Mouse (Mus musculus) intestine, postnatal 0 days (tissue): ENCODE measurements around the gene Prps1. TPM values are rescaled to one million over a fixed set of nuclear protein-coding genes. Genes with fewer than 3 reads are reported as not detected.

Experiments
- ATAC-seq: fragments of 200-750 bp; cut with Nextera tagmentation; 2 replicates; pipeline ENCODE4 v1.8.0; 2017; ENCODE audit warnings: mild to moderate bottlenecking, moderate TSS enrichment, moderate library complexity
- H3K27ac ChIP-seq: fragments of 300-500 bp; sonication (generic); 2 replicates; pipeline ENCODE4 v1.5.1; 2014; ENCODE audit warnings: mild to moderate bottlenecking, low read depth, low read length, moderate library complexity
- H3K27me3 ChIP-seq: fragments of 300-500 bp; sonication (generic); replicated peaks from 2 replicates; pipeline ENCODE4 v1.6.1; 2014; ENCODE audit warnings: low read length, mixed read lengths; ENCODE audit not compliant: control insufficient read depth, insufficient read depth
- H3K36me3 ChIP-seq: fragments of 300-500 bp; sonication (generic); 2 replicates; pipeline ENCODE4 v1.6.1; 2014; ENCODE audit warnings: mild to moderate bottlenecking, moderate library complexity; ENCODE audit not compliant: control insufficient read depth, insufficient read depth
- H3K4me1 ChIP-seq: fragments of 300-500 bp; sonication (generic); replicated peaks from 2 replicates; pipeline ENCODE4 v1.6.1; 2014; ENCODE audit warnings: antibody characterized with exemption, low read length, mixed read lengths; ENCODE audit not compliant: control insufficient read depth, insufficient read depth
- H3K4me2 ChIP-seq: fragments of 300-500 bp; sonication (generic); replicated peaks from 2 replicates; pipeline ENCODE4 v1.6.1; 2014; ENCODE audit warnings: low read depth, mild to moderate bottlenecking, moderate library complexity
- H3K4me3 ChIP-seq: fragments of 300-500 bp; sonication (generic); 2 replicates; pipeline ENCODE4 v1.5.1; 2014; ENCODE audit warnings: low read depth, low read length
- H3K9ac ChIP-seq: fragments of 300-500 bp; sonication (generic); 2 replicates; pipeline ENCODE4 v1.6.1; 2014; ENCODE audit warnings: mild to moderate bottlenecking, low read depth, low read length
- H3K9me3 ChIP-seq: fragments of 300-500 bp; sonication (generic); 2 replicates; pipeline ENCODE4 v1.6.1; 2016; ENCODE audit warnings: mixed run types; ENCODE audit not compliant: control insufficient read depth
- CTCF ChIP-seq: sonication (generic); IDR thresholded peaks from 2 replicates; pipeline ENCODE4 v1.5.1; 2016; ENCODE audit warnings: low read depth, mild to moderate bottlenecking, control low read depth, antibody characterized with exemption, moderate library complexity
- WGBS: fragments of 180-500 bp; shearing (Covaris S2); extraction: QIAGEN DNeasy Blood & Tissue Kit; methylation state at CpG from one replicate; pipeline ENCODE4 v1.1.7; 2014; 5-methylcytosine and 5-hydroxymethylcytosine counted together
- polyA plus RNA-seq: library from polyadenylated mRNA; unstranded; fragments of >200 nt; fragmentation: Nextera tagmentation; extraction: Ambion mirVana; gene quantifications from 2 replicates; pipeline ENCODE4 v1.2.1, GENCODE M21; 2015

Gene Prps1
- polyA plus RNA-seq, 1 experiment from 2014 or later, result 8.5 TPM

GRCm38 (mm10) chrX:140511687-140512651, 55.6 kb downstream of the Prps1 start:
- no peaks in the 10 kb centered on the region for H3K36me3 ChIP-seq
- H3K9ac ChIP-seq, result no peak overlapping the region
- no peak for TF ChIP-seq CTCF
- no peaks in the 10 kb centered on the region for H3K9me3 ChIP-seq
- 0 out of 2 replicates have a peak overlapping the region, but pooled peaks have one; percentile 9 for H3K4me2 ChIP-seq
- no peaks in the 10 kb centered on the region for H3K4me1 ChIP-seq
- WGBS, result 36% methylated on average over 7 of the region's 7 CpGs
- ATAC-seq, result 0 out of 2 replicates have a peak, but pooled peaks have one; percentile 56
- peak overlapping the region; percentile 21; the same call in 1 of the 2 replicates for H3K27ac ChIP-seq
- H3K27me3 ChIP-seq, result no peaks in the 10 kb centered on the region
- no peak overlapping the region for H3K4me3 ChIP-seq

- no peak; the same call in 1 of the 2 replicates for ATAC-seq
- no peaks in the 10 kb centered on the region for H3K27me3 ChIP-seq
- no peaks in the 10 kb centered on the region for H3K36me3 ChIP-seq
- 66% methylated on average over 2 of the region's 2 CpGs for WGBS
- H3K9ac ChIP-seq, result no peak overlapping the region
- TF ChIP-seq CTCF, result no peak
- no peak overlapping the region for H3K4me2 ChIP-seq
- no peaks in the 10 kb centered on the region for H3K9me3 ChIP-seq
- no peak overlapping the region for H3K4me3 ChIP-seq
- H3K27ac ChIP-seq, result 0 out of 2 replicates have a peak overlapping the region, but pooled peaks have one; percentile 15
- H3K4me1 ChIP-seq, result no peaks in the 10 kb centered on the region
Measured at GRCm38 (mm10) chrX:140513379-140513778, 57.0 kb downstream of the Prps1 start.

- Histone ChIP-seq H3K27me3 (no peaks in the 10 kb centered on the region), H3K4me3 (no peak overlapping the region), H3K36me3 (no peaks in the 10 kb centered on the region), H3K4me1 (no peaks in the 10 kb centered on the region), H3K4me2 (no peak overlapping the region), H3K9me3 (no peaks in the 10 kb centered on the region), H3K9ac (no peak overlapping the region), H3K27ac (no peak overlapping the region)
- 79% methylated on average over 8 of the region's 8 CpGs for WGBS
- no peak for TF ChIP-seq CTCF
- ATAC-seq, result no peak
Measured at GRCm38 (mm10) chrX:140518351-140518750, 61.9 kb downstream of the Prps1 start.

- peak overlapping the region; percentile 66 for H3K27ac ChIP-seq
- no peaks in the 10 kb centered on the region for H3K9me3 ChIP-seq
- H3K36me3 ChIP-seq, result no peaks in the 10 kb centered on the region
- no peak overlapping the region for H3K9ac ChIP-seq
- ATAC-seq, result peak; percentile 94
- no peak for TF ChIP-seq CTCF
- H3K4me1 ChIP-seq, result no peaks in the 10 kb centered on the region
- H3K4me3 ChIP-seq, result no peak overlapping the region
- peak overlapping the region; percentile 51 for H3K4me2 ChIP-seq
- 23% methylated on average over 25 of the region's 25 CpGs for WGBS
- no peaks in the 10 kb centered on the region for H3K27me3 ChIP-seq
Measured at GRCm38 (mm10) chrX:140520146-140521102, 64.0 kb downstream of the Prps1 start.

GRCm38 (mm10) chrX:140522071-140522765, 65.8 kb downstream of the Prps1 start:
- H3K27me3 ChIP-seq, result no peaks in the 10 kb centered on the region
- H3K4me3 ChIP-seq, result no peak overlapping the region
- peak; percentile 46 for TF ChIP-seq CTCF
- no peak overlapping the region for H3K4me2 ChIP-seq
- H3K9ac ChIP-seq, result no peak overlapping the region
- no peaks in the 10 kb centered on the region for H3K36me3 ChIP-seq
- no peaks in the 10 kb centered on the region for H3K4me1 ChIP-seq
- no peak overlapping the region for H3K27ac ChIP-seq
- ATAC-seq, result no peak
- WGBS, result 48% methylated on average over 14 of the region's 14 CpGs
- no peaks in the 10 kb centered on the region for H3K9me3 ChIP-seq
